Mouse (Mus musculus) CH12.LX (cell line): Measurements from ENCODE around the gene Mid1.

ENCODE experiments used
- CTCF ChIP-seq, 2 experiments: IDR thresholded peaks in 1 of 2; conservative IDR thresholded peaks in 1 of 2; 2 replicates each; pipeline ENCODE4 v1.5.1; 2011 to 2012; ENCODE audit warnings: low read depth in 2 of 2, low read length in 2 of 2, improper control_type of control experiment in 1 of 2, inconsistent platforms in 1 of 2, mild to moderate bottlenecking in 1 of 2, moderate library complexity in 1 of 2
- POLR2A ChIP-seq: IDR thresholded peaks from 2 replicates; pipeline ENCODE4 v1.6.1; 2011; ENCODE audit warnings: low read depth, mild to moderate bottlenecking, improper control_type of control experiment, low read length

DNA sequence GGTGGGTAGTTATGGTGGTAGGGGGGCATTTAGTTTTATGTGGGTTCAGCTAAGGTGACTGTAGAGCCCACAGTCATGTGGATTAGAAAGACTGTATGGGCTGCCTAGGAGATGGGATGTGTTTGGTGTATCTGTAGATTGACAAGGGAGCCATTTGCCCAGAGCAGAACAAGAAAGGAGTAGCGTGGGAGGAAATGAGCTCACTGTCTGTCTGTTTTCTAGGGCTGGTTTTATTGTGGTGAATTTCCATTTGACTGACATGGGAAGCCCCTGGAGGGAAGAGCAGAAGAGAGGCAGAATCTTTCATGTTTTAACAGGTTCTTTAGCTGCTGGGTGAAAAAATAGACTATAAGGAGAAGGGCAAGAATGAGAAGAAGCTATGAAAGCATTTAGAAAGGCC, 238.4 kb downstream of the Mid1 start:
- no peak for TF ChIP-seq POLR2A
- TF ChIP-seq CTCF (conservative IDR thresholded peaks at IDR 0.05 in 1 of 2, IDR thresholded peaks at IDR 0.05 in 1 of 2; ENCODE audit: low read depth in 2 of 2, low read length in 2 of 2) = no peak
